Mouse (Mus musculus): Measurements from ENCODE around the gene Mlx.

GRCm38 (mm10) chr11:101061049-101061448 is 26.0 kb upstream of the Mlx start:
- TF ChIP-seq CTCF (conservative IDR thresholded peaks at IDR 0.05; ENCODE audit: low read length) (no peak), NANOG (IDR thresholded peaks at IDR 0.05; ENCODE audit: borderline replicate concordance, low read length) (no peak)

Data from E14TG2a.4 (cell line).